Mouse (Mus musculus): ENCODE results near the gene Zfp865. TPM values are rescaled to one million over a fixed set of nuclear protein-coding genes. Genes with fewer than 3 reads are reported as not detected.

Gene Zfp865
- 47.9 and 58.4 TPM in 2 replicates for polyA plus RNA-seq (2012; rRNA removed)

- Histone ChIP-seq H3K4me3 (ENCODE audit: extremely low read depth, insufficient read depth, insufficient read length) (peak within 1 kb of the TSS; percentile 67), H3K27ac (ENCODE audit: insufficient read depth, low read length) (peak within 1 kb of the TSS; percentile 81), H3K27me3 (ENCODE audit: control insufficient read depth, insufficient read depth, low read length) (no peaks in the 10 kb centered on the region), H3K36me3 (ENCODE audit: control insufficient read depth, insufficient read depth, low read length) (peaks cover 2% of the 10 kb centered on the region), H3K4me1 (ENCODE audit: control insufficient read depth, insufficient read depth, insufficient read length) (no peaks in the 10 kb centered on the region; the same call in 1 of the 2 replicates)
- TF ChIP-seq POLR2A (IDR thresholded peaks at IDR 0.05; ENCODE audit: low read depth, low read length) (peak; percentile 36; the same call in 1 of the 2 replicates), CTCF (IDR thresholded peaks at IDR 0.05; ENCODE audit: extremely low read depth, insufficient read depth, insufficient read length, insufficient replicate concordance) (no peak)
- DNase-seq (ENCODE audit: low read depth in 1 of 2, low spot score in 2 of 2) = peak; percentile 96 to 99
- under 1% methylated on average over 47 of the region's 49 CpGs for WGBS
Measured at GRCm38 (mm10) chr7:5020000-5020681, at the start of gene Zfp865, which contains the start of gene Ccdc106. Gene Zfp865, plus strand, starts transcription at chr7:5020376. Gene Ccdc106, plus strand, starts transcription at chr7:5020553.

DNA sequence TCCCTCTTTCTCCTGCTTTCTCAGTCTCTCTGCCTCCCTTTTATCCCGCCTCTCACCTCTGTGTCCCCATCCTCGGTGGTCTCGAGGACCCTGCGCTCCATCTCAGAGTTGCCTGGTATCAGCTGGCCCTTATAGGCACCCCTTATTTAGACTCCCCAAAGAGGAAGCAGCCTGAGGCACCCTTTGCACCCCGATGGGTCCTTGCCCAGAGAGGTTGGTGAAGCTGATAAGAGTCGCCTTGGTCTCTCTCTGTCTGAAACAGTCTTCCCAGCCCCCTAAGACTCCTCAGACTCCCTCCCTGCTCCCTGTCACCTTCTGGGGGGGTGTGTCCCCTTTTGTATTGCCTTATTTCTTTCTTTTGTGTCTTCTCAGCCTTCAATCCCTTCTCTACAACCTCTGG, 49.1 kb upstream of the Zfp865 start, which contains the start of gene Sbk3:
TSS of gene Sbk3 (minus strand) at position 101 of the 400 bp plus-strand sequence.
- H3K4me3 ChIP-seq (ENCODE audit: extremely low read depth, insufficient read depth, insufficient read length) = no peak within 1 kb of the TSS
- no peak within 1 kb of the TSS for H3K27ac ChIP-seq (ENCODE audit: insufficient read depth, low read length)
- H3K36me3 ChIP-seq (ENCODE audit: control insufficient read depth, insufficient read depth, low read length) = no peaks in the 10 kb centered on the region
- WGBS = 44% methylated on average over 6 of the region's 6 CpGs
- H3K4me1 ChIP-seq (ENCODE audit: control insufficient read depth, insufficient read depth, insufficient read length) = no peaks in the 10 kb centered on the region
- DNase-seq (ENCODE audit: low read depth in 1 of 2, low spot score in 2 of 2) = no peak
- TF ChIP-seq CTCF (IDR thresholded peaks at IDR 0.05; ENCODE audit: extremely low read depth, insufficient read depth, insufficient read length, insufficient replicate concordance) (no peak), POLR2A (IDR thresholded peaks at IDR 0.05; ENCODE audit: low read depth, low read length) (no peak)
- H3K27me3 ChIP-seq (ENCODE audit: control insufficient read depth, insufficient read depth, low read length) = no peaks in the 10 kb centered on the region

DNA sequence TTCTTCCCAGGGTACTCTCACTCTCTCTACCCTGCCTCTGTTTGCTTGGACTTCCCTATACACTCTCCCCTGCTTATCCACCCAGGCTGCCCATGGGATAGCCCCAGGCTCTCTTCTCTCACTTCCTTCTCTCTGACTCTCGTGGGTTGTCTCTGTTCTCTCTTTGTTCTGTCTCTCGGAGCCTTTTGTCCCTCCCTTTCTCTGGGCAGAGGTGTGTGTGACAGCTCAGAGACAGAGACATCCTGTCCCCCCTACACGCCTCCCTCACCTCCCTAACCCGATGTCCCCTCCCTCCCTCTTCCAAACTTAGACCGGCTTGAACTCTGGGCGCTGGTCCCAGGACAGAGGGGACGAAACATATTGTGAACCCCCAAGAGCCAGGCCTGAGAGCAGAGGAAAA, 48.5 kb upstream of the Zfp865 start:
- Histone ChIP-seq H3K4me1 (ENCODE audit: control insufficient read depth, insufficient read depth, insufficient read length) (no peaks in the 10 kb centered on the region), H3K4me3 (ENCODE audit: extremely low read depth, insufficient read depth, insufficient read length) (no peak overlapping the region), H3K27ac (ENCODE audit: insufficient read depth, low read length) (no peak overlapping the region), H3K27me3 (ENCODE audit: control insufficient read depth, insufficient read depth, low read length) (no peaks in the 10 kb centered on the region), H3K36me3 (ENCODE audit: control insufficient read depth, insufficient read depth, low read length) (no peaks in the 10 kb centered on the region)
- DNase-seq (ENCODE audit: low read depth in 1 of 2, low spot score in 2 of 2) = no peak
- TF ChIP-seq CTCF (IDR thresholded peaks at IDR 0.05; ENCODE audit: extremely low read depth, insufficient read depth, insufficient read length, insufficient replicate concordance) (no peak), POLR2A (IDR thresholded peaks at IDR 0.05; ENCODE audit: low read depth, low read length) (no peak)
- 23% methylated on average over 7 of the region's 7 CpGs for WGBS

DNA sequence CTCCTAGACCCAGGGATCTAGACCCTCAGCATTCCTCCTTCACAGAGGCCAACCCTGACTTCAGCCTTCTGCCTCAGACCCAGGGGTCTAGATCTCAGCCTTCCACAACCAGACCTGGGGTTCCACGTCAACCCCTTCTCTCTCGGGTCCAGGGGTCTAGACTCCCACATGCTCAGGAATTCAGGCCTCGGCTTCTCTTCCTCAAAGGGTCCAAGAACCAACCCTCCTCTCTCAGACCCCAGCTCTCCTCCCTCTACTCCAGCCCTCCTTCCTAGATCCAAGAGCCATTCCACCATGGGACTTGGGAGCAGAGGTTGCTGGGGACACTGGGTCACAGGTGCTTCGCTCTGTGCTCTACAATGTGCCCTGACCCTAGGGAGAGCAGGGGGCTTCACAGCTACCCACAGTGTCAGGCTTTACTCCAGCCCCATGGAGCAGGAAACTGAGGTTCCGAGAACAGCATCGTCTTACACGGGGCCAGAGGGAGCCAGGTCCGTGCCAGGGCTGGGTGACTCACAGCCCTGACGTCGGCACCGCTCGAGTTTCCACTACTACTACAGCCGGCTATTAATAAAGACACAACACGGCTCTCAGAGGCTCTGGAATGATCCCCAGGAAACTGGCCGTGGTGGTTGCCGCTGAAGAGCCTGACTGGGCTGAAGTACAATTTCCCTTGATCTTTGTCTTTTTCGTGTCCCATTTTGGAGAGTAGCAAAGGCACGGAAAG, 47.7 kb upstream of the Zfp865 start:
- Histone ChIP-seq H3K4me3 (ENCODE audit: extremely low read depth, insufficient read depth, insufficient read length) (no peak overlapping the region), H3K27me3 (ENCODE audit: control insufficient read depth, insufficient read depth, low read length) (no peaks in the 10 kb centered on the region), H3K27ac (ENCODE audit: insufficient read depth, low read length) (no peak overlapping the region), H3K4me1 (ENCODE audit: control insufficient read depth, insufficient read depth, insufficient read length) (no peaks in the 10 kb centered on the region), H3K36me3 (ENCODE audit: control insufficient read depth, insufficient read depth, low read length) (no peaks in the 10 kb centered on the region)
- no peak for TF ChIP-seq CTCF (IDR thresholded peaks at IDR 0.05; ENCODE audit: extremely low read depth, insufficient read depth, insufficient read length, insufficient replicate concordance)
- no peak for TF ChIP-seq POLR2A (IDR thresholded peaks at IDR 0.05; ENCODE audit: low read depth, low read length)
- no peak for DNase-seq (ENCODE audit: low read depth in 1 of 2, low spot score in 2 of 2)
- 52% methylated on average over 18 of the region's 18 CpGs for WGBS

GRCm38 (mm10) chr7:4975455-4975854, 44.7 kb upstream of the Zfp865 start:
- WGBS = 74% methylated on average over 4 of the region's 4 CpGs
- Histone ChIP-seq H3K4me1 (ENCODE audit: control insufficient read depth, insufficient read depth, insufficient read length) (no peaks in the 10 kb centered on the region), H3K27me3 (ENCODE audit: control insufficient read depth, insufficient read depth, low read length) (no peaks in the 10 kb centered on the region), H3K27ac (ENCODE audit: insufficient read depth, low read length) (no peak overlapping the region), H3K4me3 (ENCODE audit: extremely low read depth, insufficient read depth, insufficient read length) (no peak overlapping the region), H3K36me3 (ENCODE audit: control insufficient read depth, insufficient read depth, low read length) (no peaks in the 10 kb centered on the region)
- DNase-seq (ENCODE audit: low read depth in 1 of 2, low spot score in 2 of 2) = no peak
- no peak for TF ChIP-seq CTCF (IDR thresholded peaks at IDR 0.05; ENCODE audit: extremely low read depth, insufficient read depth, insufficient read length, insufficient replicate concordance)
- TF ChIP-seq POLR2A (IDR thresholded peaks at IDR 0.05; ENCODE audit: low read depth, low read length) = no peak

DNA sequence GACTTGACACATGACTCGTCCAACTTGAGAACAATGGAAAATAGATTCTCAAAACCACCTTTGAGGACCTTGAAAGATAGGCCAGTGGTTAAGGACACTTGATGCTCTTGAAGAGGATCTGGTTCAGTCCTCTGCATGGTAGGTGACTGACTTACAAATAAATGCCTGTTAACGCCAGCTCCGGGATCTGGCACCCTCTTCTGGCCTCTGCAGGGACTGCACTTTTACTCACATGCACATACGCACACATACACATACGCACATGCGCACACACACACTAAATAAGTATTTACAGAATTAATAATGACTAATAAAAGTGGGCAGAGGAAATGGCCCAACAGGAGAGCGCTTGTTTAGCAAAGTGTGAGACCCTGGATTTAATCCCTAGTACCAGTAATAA, 43.3 kb upstream of the Zfp865 start:
- H3K27ac ChIP-seq (ENCODE audit: insufficient read depth, low read length) = no peak overlapping the region
- no peaks in the 10 kb centered on the region for H3K36me3 ChIP-seq (ENCODE audit: control insufficient read depth, insufficient read depth, low read length)
- no peaks in the 10 kb centered on the region for H3K4me1 ChIP-seq (ENCODE audit: control insufficient read depth, insufficient read depth, insufficient read length)
- TF ChIP-seq CTCF (IDR thresholded peaks at IDR 0.05; ENCODE audit: extremely low read depth, insufficient read depth, insufficient read length, insufficient replicate concordance) (no peak), POLR2A (IDR thresholded peaks at IDR 0.05; ENCODE audit: low read depth, low read length) (no peak)
- no peaks in the 10 kb centered on the region for H3K27me3 ChIP-seq (ENCODE audit: control insufficient read depth, insufficient read depth, low read length)
- no peak for DNase-seq (ENCODE audit: low read depth in 1 of 2, low spot score in 2 of 2)
- no peak overlapping the region for H3K4me3 ChIP-seq (ENCODE audit: extremely low read depth, insufficient read depth, insufficient read length)
- 93% methylated on average over 7 of the region's 7 CpGs for WGBS
